8 mouse cellular contexts compared by ENCODE assay signal in genomic region chr1:78567834-78568507, GRCm38 (mm10). TPM values are rescaled to one million over a fixed set of nuclear protein-coding genes. Genes with fewer than 3 reads are reported as not detected.
DNase-seq lines count a peak whose midpoint lies in the region; ATAC-seq lines count a peak whose summit lies in the region.

No protein-coding gene starts in this region.

- H3K9me3 ChIP-seq in heart, embryonic 12.5 days (replicated peaks) = peaks cover 8% of the 10 kb centered on the region
- H3K9me3 ChIP-seq in midbrain, embryonic 14.5 days (ENCODE audit: control insufficient read depth, low read length) = no peaks in the 10 kb centered on the region; the same call in 1 of the 2 replicates

- H3K4me1 ChIP-seq in heart, embryonic 12.5 days (replicated peaks) = peaks cover 26% of the 10 kb centered on the region
- no peaks in the 10 kb centered on the region for H3K4me1 ChIP-seq in midbrain, embryonic 14.5 days (ENCODE audit: control insufficient read depth, insufficient read depth, low read length)

- peak overlapping the region; percentile 12 for H3K4me2 ChIP-seq in heart, embryonic 12.5 days
- no peak overlapping the region for H3K4me2 ChIP-seq in midbrain, embryonic 14.5 days (ENCODE audit: low read length)

- peak; percentile 81 for ATAC-seq in cerebellum, adult (ENCODE audit: insufficient number of reproducible peaks, low FRiP score, low TSS enrichment)
- peak; percentile 41; the same call in 1 of the 2 replicates for ATAC-seq in heart, embryonic 12.5 days (ENCODE audit: insufficient number of reproducible peaks, low FRiP score)
- ATAC-seq in midbrain, embryonic 14.5 days (ENCODE audit: low FRiP score, low TSS enrichment) = no peak

- no peak overlapping the region for H3K9ac ChIP-seq in heart, embryonic 12.5 days
- H3K9ac ChIP-seq in midbrain, embryonic 14.5 days (replicated peaks; ENCODE audit: low read length) = no peak overlapping the region

- no peaks in the 10 kb centered on the region for H3K27me3 ChIP-seq in heart, embryonic 12.5 days (replicated peaks)
- H3K27me3 ChIP-seq in midbrain, embryonic 14.5 days (ENCODE audit: control insufficient read depth, insufficient read depth, low read length) = no peaks in the 10 kb centered on the region

- DNase-seq in cerebellum, postnatal 4 days (ENCODE audit: low spot score in 2 of 2) = no peak
- peak; percentile 34 to 39 for DNase-seq in right cerebral cortex, postnatal 10 days (ENCODE audit: low spot score in 2 of 2)
- no peak for DNase-seq in right cerebral cortex, postnatal 25 days
- DNase-seq in retina, postnatal 1 day = peak; percentile 88
- no peak for DNase-seq in testis, postnatal 10 days (ENCODE audit: low spot score)
- DNase-seq in midbrain, embryonic 14.5 days = no peak

- H3K36me3 ChIP-seq in heart, embryonic 12.5 days = no peaks in the 10 kb centered on the region
- no peaks in the 10 kb centered on the region for H3K36me3 ChIP-seq in midbrain, embryonic 14.5 days (ENCODE audit: control insufficient read depth, insufficient read depth, low read length)

- no peak overlapping the region for H3K4me3 ChIP-seq in heart, embryonic 12.5 days
- H3K4me3 ChIP-seq in midbrain, embryonic 14.5 days (replicated peaks; ENCODE audit: low read depth, low read length) = no peak overlapping the region

- 18% methylated on average over 8 of the region's 8 CpGs for WGBS in heart, embryonic 12.5 days
- WGBS in midbrain, embryonic 14.5 days = 41% methylated on average over 8 of the region's 8 CpGs

- peak overlapping the region; percentile 81 for H3K27ac ChIP-seq in heart, embryonic 12.5 days (ENCODE audit: poor library complexity, severe bottlenecking)
- H3K27ac ChIP-seq in midbrain, embryonic 14.5 days (replicated peaks; ENCODE audit: low read depth, low read length) = no peak overlapping the region

RNA-seq across cellular contexts. Expression of gene BC035947, which starts 56.0 kb away (rescaled TPM):
- 0.10 TPM in 1 of 2 replicates, not detected in the other for polyA plus RNA-seq in heart, embryonic 12.5 days (2016; fragmentation: Nextera tagmentation; extraction: Ambion mirVana)
- 0.81 and 1.2 TPM in 2 replicates for polyA plus RNA-seq in midbrain, embryonic 14.5 days (2014; fragmentation: Nextera tagmentation; extraction: Ambion mirVana)

RNA-seq across cellular contexts. Expression of gene Mogat1, which starts 57.2 kb away (rescaled TPM):
- not detected in 2 replicates for polyA plus RNA-seq in heart, embryonic 12.5 days (2016; fragmentation: Nextera tagmentation; extraction: Ambion mirVana)
- 0.72 TPM in 1 of 2 replicates, not detected in the other for polyA plus RNA-seq in midbrain, embryonic 14.5 days (2014; fragmentation: Nextera tagmentation; extraction: Ambion mirVana)

Comparison
In these comparisons a context has a peak if more than half of its experiments do, and no peak if none do; other contexts are left out.
1. DNase-seq: peak in right cerebral cortex, postnatal 10 days (2 of 2) and retina, postnatal 1 day (single experiment); none in cerebellum, postnatal 4 days (0 of 2), right cerebral cortex, postnatal 25 days (single experiment), testis, postnatal 10 days (single experiment) and midbrain, embryonic 14.5 days (single experiment).